Mouse (Mus musculus): ENCODE data around the gene Mfsd11. TPM values are rescaled to one million over a fixed set of nuclear protein-coding genes. Genes with fewer than 3 reads are reported as not detected.
"Not testable (repeated sequence)": the region's sequence is repeated elsewhere in the genome, so short reads cannot be mapped to it uniquely, and the experiment has no call there.

The Mfsd11 gene
- total and polyA plus RNA-seq, 3 experiments: 25.4 to 25.7 TPM; not detected in 1

- no peaks in the 10 kb centered on the region for H3K36me3 ChIP-seq (ENCODE audit: control insufficient read depth in 1 of 2, insufficient read depth in 2 of 2, low read length in 2 of 2)
These were observed 47.0 kb downstream of the Mfsd11 start for GRCm38 (mm10) chr11:116899247-116899646.

GRCm38 (mm10) chr11:116902588-116902987 lies 50.3 kb downstream of the Mfsd11 start:
- H3K4me3 ChIP-seq (ENCODE audit: control insufficient read depth in 1 of 2, insufficient read depth in 1 of 2, low read depth in 2 of 2, low read length in 2 of 2); H3K79me2 ChIP-seq (ENCODE audit: control insufficient read depth, insufficient read depth, low read length, poor library complexity); H3K27ac ChIP-seq (ENCODE audit: control insufficient read depth, low read depth, low read length); H3K9me3 ChIP-seq (replicated peaks; ENCODE audit: insufficient read depth, low read length); H3K36me3 ChIP-seq (ENCODE audit: control insufficient read depth in 1 of 2, insufficient read depth in 2 of 2, low read length in 2 of 2); H3K9ac ChIP-seq (ENCODE audit: control insufficient read depth, low read depth, low read length, poor library complexity, severe bottlenecking); H3K27me3 ChIP-seq (ENCODE audit: control insufficient read depth in 1 of 2, insufficient read depth in 2 of 2, low read length in 2 of 2); H3K4me1 ChIP-seq (ENCODE audit: control insufficient read depth in 1 of 2, insufficient read depth in 2 of 2, low read length in 2 of 2): not testable (repeated sequence)
- peak; percentile 79 for TF ChIP-seq TBP (IDR thresholded peaks at IDR 0.05; ENCODE audit: low read depth, low read length)
- DNase-seq (ENCODE audit: low read depth, low spot score): peak; percentile 60

More at GRCm38 (mm10) chr11:116899247-116899646, 47.0 kb downstream of the Mfsd11 start:
- no peaks in the 10 kb centered on the region for H3K4me1 ChIP-seq (ENCODE audit: control insufficient read depth in 1 of 2, insufficient read depth in 2 of 2, low read length in 2 of 2)
- H3K9ac ChIP-seq (ENCODE audit: control insufficient read depth, low read depth, low read length, poor library complexity, severe bottlenecking): no peak overlapping the region
- H3K79me2 ChIP-seq (ENCODE audit: control insufficient read depth, insufficient read depth, low read length, poor library complexity): no peaks in the 10 kb centered on the region
- no peaks in the 10 kb centered on the region; a peak in 1 of 4 replicates for H3K27me3 ChIP-seq (ENCODE audit: control insufficient read depth in 1 of 2, insufficient read depth in 2 of 2, low read length in 2 of 2)
- H3K27ac ChIP-seq (ENCODE audit: control insufficient read depth, low read depth, low read length): no peak overlapping the region
- H3K9me3 ChIP-seq (replicated peaks; ENCODE audit: insufficient read depth, low read length): no peaks in the 10 kb centered on the region
- no peak overlapping the region for H3K4me3 ChIP-seq (ENCODE audit: control insufficient read depth in 1 of 2, insufficient read depth in 1 of 2, low read depth in 2 of 2, low read length in 2 of 2)
- no peak for DNase-seq (ENCODE audit: low read depth, low spot score)
- no peak for TF ChIP-seq ZMIZ1 (IDR thresholded peaks at IDR 0.05; ENCODE audit: low read depth, low read length)
- no peak for TF ChIP-seq CTCF (IDR thresholded peaks at IDR 0.05 in 2 of 3, conservative IDR thresholded peaks at IDR 0.05 in 1 of 3; ENCODE audit: control insufficient read depth in 1 of 3, insufficient read depth in 1 of 3, low read depth in 2 of 3, low read length in 3 of 3, poor library complexity in 1 of 3, severe bottlenecking in 1 of 3)

DNA sequence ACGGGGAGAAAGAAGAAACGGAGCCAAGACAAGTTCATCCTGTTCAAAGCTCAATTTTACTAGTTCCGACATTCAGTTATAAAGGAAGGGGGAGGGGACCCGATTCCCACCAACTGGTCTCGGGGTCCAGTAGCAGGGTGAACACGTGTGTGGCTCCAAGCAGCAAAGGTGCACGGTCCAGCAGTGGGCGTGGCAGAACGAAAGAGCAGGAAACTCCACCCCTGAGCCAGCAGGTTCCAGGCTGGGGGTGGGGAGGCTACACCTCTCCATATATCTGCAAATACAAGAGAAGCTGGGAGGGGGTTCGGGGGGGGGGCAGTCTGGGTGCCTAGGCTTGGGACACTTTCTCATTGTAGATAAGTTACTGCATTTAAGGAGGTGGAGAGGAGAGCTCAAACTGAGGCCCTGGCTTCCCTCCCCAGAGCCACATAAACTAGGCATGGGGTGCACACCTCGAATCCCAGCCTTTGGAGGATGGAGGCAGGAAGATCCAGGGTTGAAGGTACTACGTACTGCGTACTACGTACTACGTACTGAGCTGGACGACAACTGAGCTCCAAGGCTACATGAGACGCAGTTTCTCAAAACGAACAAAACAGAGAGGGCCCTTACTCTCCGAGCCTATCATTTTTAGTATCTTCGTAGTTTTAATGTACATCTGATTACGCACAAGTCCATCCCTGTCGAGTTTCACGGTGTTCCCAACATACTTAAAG lies 53.7 kb downstream of the Mfsd11 start:
- H3K79me2 ChIP-seq (ENCODE audit: control insufficient read depth, insufficient read depth, low read length, poor library complexity): no peaks in the 10 kb centered on the region
- H3K27ac ChIP-seq (ENCODE audit: control insufficient read depth, low read depth, low read length): no peak overlapping the region
- H3K27me3 ChIP-seq (ENCODE audit: control insufficient read depth in 1 of 2, insufficient read depth in 2 of 2, low read length in 2 of 2): peaks cover 0 to 1% of the 10 kb centered on the region in 2 experiments; a peak in 2 of 4 replicates
- no peaks in the 10 kb centered on the region for H3K9me3 ChIP-seq (replicated peaks; ENCODE audit: insufficient read depth, low read length)
- no peak for DNase-seq (ENCODE audit: low read depth, low spot score)
- no peak for TF ChIP-seq TCF12 (IDR thresholded peaks at IDR 0.05; ENCODE audit: low read depth, low read length)
- no peak for TF ChIP-seq POLR2AphosphoS2 (IDR thresholded peaks at IDR 0.05; ENCODE audit: low read length)
- TF ChIP-seq MXI1 (IDR thresholded peaks at IDR 0.05; ENCODE audit: low read depth, low read length): no peak
- TF ChIP-seq USF2 (IDR thresholded peaks at IDR 0.05; ENCODE audit: borderline replicate concordance in 1 of 2, insufficient read depth in 1 of 2, low read depth in 1 of 2, low read length in 2 of 2): no peak
- no peak for TF ChIP-seq UBTF (IDR thresholded peaks at IDR 0.05; ENCODE audit: borderline replicate concordance, insufficient read depth, low read depth, low read length)
- TF ChIP-seq ZKSCAN1 (IDR thresholded peaks at IDR 0.05; ENCODE audit: low read depth, low read length): no peak
- no peak for TF ChIP-seq E2F4 (IDR thresholded peaks at IDR 0.05; ENCODE audit: borderline replicate concordance, low read depth, low read length)
- TF ChIP-seq CHD2 (IDR thresholded peaks at IDR 0.05; ENCODE audit: low read length): no peak
- no peak for TF ChIP-seq CTCF (IDR thresholded peaks at IDR 0.05 in 2 of 3, conservative IDR thresholded peaks at IDR 0.05 in 1 of 3; ENCODE audit: control insufficient read depth in 1 of 3, insufficient read depth in 1 of 3, low read depth in 2 of 3, low read length in 3 of 3, poor library complexity in 1 of 3, severe bottlenecking in 1 of 3)
- TF ChIP-seq MYB (IDR thresholded peaks at IDR 0.05; ENCODE audit: low read depth, low read length): no peak
- no peak for TF ChIP-seq ZNF384 (IDR thresholded peaks at IDR 0.05; ENCODE audit: low read depth, low read length)
- TF ChIP-seq POLR2A (IDR thresholded peaks at IDR 0.05; ENCODE audit: control insufficient read depth in 1 of 2, insufficient read depth in 1 of 2, low read depth in 1 of 2, low read length in 2 of 2, poor library complexity in 1 of 2): no peak
- no peak for TF ChIP-seq TAL1 (IDR thresholded peaks at IDR 0.05; ENCODE audit: low read length)
- no peak for TF ChIP-seq MYC (IDR thresholded peaks at IDR 0.05; ENCODE audit: low read depth, low read length)
- TF ChIP-seq NELFE (IDR thresholded peaks at IDR 0.05; ENCODE audit: low read depth, low read length): no peak
- no peak overlapping the region for H3K9ac ChIP-seq (ENCODE audit: control insufficient read depth, low read depth, low read length, poor library complexity, severe bottlenecking)
- no peaks in the 10 kb centered on the region for H3K36me3 ChIP-seq (ENCODE audit: control insufficient read depth in 1 of 2, insufficient read depth in 2 of 2, low read length in 2 of 2)
- no peak overlapping the region for H3K4me3 ChIP-seq (ENCODE audit: control insufficient read depth in 1 of 2, insufficient read depth in 1 of 2, low read depth in 2 of 2, low read length in 2 of 2)
- no peaks in the 10 kb centered on the region for H3K4me1 ChIP-seq (ENCODE audit: control insufficient read depth in 1 of 2, insufficient read depth in 2 of 2, low read length in 2 of 2)
